In the genomic region with DNA sequence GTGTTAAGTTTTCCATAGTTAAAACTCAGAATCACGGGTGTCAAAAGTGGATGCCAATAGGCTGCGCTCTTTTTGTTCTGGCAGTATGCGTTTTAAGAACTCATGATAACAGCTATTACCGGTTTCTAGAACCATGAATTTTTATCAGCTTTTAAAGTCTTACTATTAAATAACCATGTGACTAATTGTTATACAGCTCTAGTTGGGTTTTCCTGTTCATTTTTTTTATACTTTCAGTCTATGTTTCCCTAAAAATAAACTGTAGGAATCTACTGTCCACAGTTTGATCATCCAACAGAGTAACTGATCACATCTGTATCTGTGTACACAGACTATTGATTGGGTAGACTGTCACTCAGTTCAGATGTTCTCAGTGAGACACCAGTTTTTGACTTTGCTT, we compare ENCODE assay signal across 22 mouse cellular contexts.
"Had no signal": no experiment of that assay in that cellular context is flagged by ENCODE, and none has a peak within 500 bp of the region (broad histone marks: within the 10 kb centered on the region; RNA-seq: fewer than 3 reads in every experiment).

No protein-coding gene starts in this region.

- H3K27ac ChIP-seq: heart, adult 2 months; heart, embryonic 13.5 days; heart, embryonic 15.5 days; hindbrain, embryonic 13.5 days; hindbrain, embryonic 15.5 days; hindbrain, postnatal 0 days; layer of hippocampus, adult 2 months; limb, embryonic 10.5 days; limb, embryonic 12.5 days had no signal

- H3K4me3 ChIP-seq: heart, adult 2 months; heart, embryonic 13.5 days; heart, embryonic 15.5 days; hindbrain, embryonic 13.5 days; hindbrain, embryonic 15.5 days; layer of hippocampus, adult 2 months; limb, embryonic 10.5 days; limb, embryonic 12.5 days had no signal

- DNase-seq: forebrain, postnatal 0 days; gastrocnemius, postnatal 14 days; gastrocnemius, postnatal 36 days; heart, adult 11 months; heart, adult 2 months; heart, postnatal 14 days; heart, postnatal 36 days; kidney, adult 18-20 months; kidney, adult 8-10 months; kidney, postnatal 10 days; kidney, postnatal 25 days; kidney, postnatal 4 days; layer of hippocampus, postnatal 36 days had no signal

- H3K9me3 ChIP-seq: heart, embryonic 13.5 days; heart, embryonic 15.5 days; hindbrain, embryonic 13.5 days; hindbrain, embryonic 15.5 days; limb, embryonic 10.5 days; limb, embryonic 12.5 days had no signal

- H3K4me2 ChIP-seq: heart, embryonic 11.5 days; heart, embryonic 13.5 days; heart, embryonic 15.5 days; hindbrain, embryonic 13.5 days; hindbrain, embryonic 15.5 days; limb, embryonic 12.5 days had no signal

- H3K9ac ChIP-seq: forebrain, postnatal 0 days; heart, embryonic 13.5 days; heart, embryonic 15.5 days; hindbrain, embryonic 13.5 days; hindbrain, embryonic 15.5 days; limb, embryonic 12.5 days had no signal

- H3K27me3 ChIP-seq: heart, embryonic 13.5 days; heart, embryonic 15.5 days; hindbrain, embryonic 13.5 days; hindbrain, embryonic 15.5 days; limb, embryonic 12.5 days had no signal

- H3K4me1 ChIP-seq: heart, embryonic 13.5 days; heart, embryonic 15.5 days; hindbrain, embryonic 13.5 days; hindbrain, embryonic 15.5 days; limb, embryonic 10.5 days; limb, embryonic 12.5 days had no signal

- ATAC-seq: forebrain, postnatal 0 days; hindbrain, postnatal 0 days had no signal
